Mouse (Mus musculus): ENCODE measurements at regions not wholly inside any gene's neighbourhood (a gene's known extent, or its start where the extent isn't known, plus 50 kb on each side); places are given as distances from the start of the nearest gene placed in this dataset.

- 76% methylated on average over 4 of the region's 4 CpGs for WGBS
- H3K9me3 ChIP-seq (ENCODE audit: control insufficient read depth, low read length): no peaks in the 10 kb centered on the region
- H3K36me3 ChIP-seq (ENCODE audit: control insufficient read depth, insufficient read depth, low read length): no peaks in the 10 kb centered on the region
- H3K4me2 ChIP-seq (ENCODE audit: low read depth, low read length): no peak overlapping the region
- ATAC-seq (ENCODE audit: low read depth): no peak
- H3K27me3 ChIP-seq (ENCODE audit: control insufficient read depth, insufficient read depth, low read length): no peaks in the 10 kb centered on the region
- no peak overlapping the region for H3K4me3 ChIP-seq (ENCODE audit: low read depth, low read length)
- peaks cover 14% of the 10 kb centered on the region; the same call in 1 of the 2 replicates for H3K4me1 ChIP-seq (ENCODE audit: control insufficient read depth, insufficient read depth, low read length)
- no peak overlapping the region for H3K9ac ChIP-seq (replicated peaks; ENCODE audit: low read depth, low read length)
- H3K27ac ChIP-seq (ENCODE audit: low read depth, low read length): no peak overlapping the region
Measured at GRCm38 (mm10) chr1:193451471-193452135, 81.5 kb upstream of the Camk1g start.

GRCm38 (mm10) chr1:193450814-193451213, 80.7 kb upstream of the Camk1g start:
- peaks cover 14% of the 10 kb centered on the region; the same call in 1 of the 2 replicates for H3K4me1 ChIP-seq (ENCODE audit: control insufficient read depth, insufficient read depth, low read length)
- H3K4me2 ChIP-seq (ENCODE audit: low read depth, low read length): no peak overlapping the region
- H3K36me3 ChIP-seq (ENCODE audit: control insufficient read depth, insufficient read depth, low read length): no peaks in the 10 kb centered on the region
- no peak for ATAC-seq (ENCODE audit: low read depth)
- no peaks in the 10 kb centered on the region for H3K27me3 ChIP-seq (ENCODE audit: control insufficient read depth, insufficient read depth, low read length)
- H3K9me3 ChIP-seq (ENCODE audit: control insufficient read depth, low read length): no peaks in the 10 kb centered on the region
- no peak overlapping the region for H3K4me3 ChIP-seq (ENCODE audit: low read depth, low read length)
- 41% methylated on average over 3 of the region's 3 CpGs for WGBS
- H3K27ac ChIP-seq (ENCODE audit: low read depth, low read length): 0 out of 2 replicates have a peak overlapping the region, but pooled peaks have one; percentile 52
- no peak overlapping the region for H3K9ac ChIP-seq (replicated peaks; ENCODE audit: low read depth, low read length)

DNA sequence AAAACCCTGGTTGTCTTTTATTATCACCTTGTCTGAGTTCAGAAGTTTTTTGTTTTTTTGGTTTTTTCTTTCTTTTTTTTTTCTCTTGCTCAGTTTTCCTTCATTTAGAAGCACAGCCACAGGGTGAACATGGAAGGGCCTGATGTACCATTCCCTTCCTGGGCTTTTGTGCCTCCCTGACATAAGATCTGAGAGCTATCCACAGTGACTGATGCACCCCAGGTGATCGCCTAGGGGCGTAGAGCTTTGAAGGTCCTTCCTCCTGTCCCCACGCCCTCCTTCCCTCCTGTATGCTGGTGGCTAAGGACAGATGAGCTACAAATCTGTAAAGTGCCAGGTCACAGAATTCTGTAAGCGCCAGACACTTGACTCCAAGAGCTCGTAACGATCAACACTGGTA, 80.1 kb upstream of the Camk1g start:
- peaks cover 14% of the 10 kb centered on the region; the same call in 1 of the 2 replicates for H3K4me1 ChIP-seq (ENCODE audit: control insufficient read depth, insufficient read depth, low read length)
- no peaks in the 10 kb centered on the region for H3K27me3 ChIP-seq (ENCODE audit: control insufficient read depth, insufficient read depth, low read length)
- H3K4me2 ChIP-seq (ENCODE audit: low read depth, low read length): no peak overlapping the region
- no peak overlapping the region for H3K4me3 ChIP-seq (ENCODE audit: low read depth, low read length)
- no peaks in the 10 kb centered on the region for H3K36me3 ChIP-seq (ENCODE audit: control insufficient read depth, insufficient read depth, low read length)
- peak overlapping the region; percentile 78 for H3K27ac ChIP-seq (ENCODE audit: low read depth, low read length)
- peak overlapping the region; percentile 22; the same call in 1 of the 2 replicates for H3K9ac ChIP-seq (replicated peaks; ENCODE audit: low read depth, low read length)
- H3K9me3 ChIP-seq (ENCODE audit: control insufficient read depth, low read length): no peaks in the 10 kb centered on the region
- ATAC-seq (ENCODE audit: low read depth): no peak
- WGBS: 39% methylated on average over 6 of the region's 6 CpGs

DNA sequence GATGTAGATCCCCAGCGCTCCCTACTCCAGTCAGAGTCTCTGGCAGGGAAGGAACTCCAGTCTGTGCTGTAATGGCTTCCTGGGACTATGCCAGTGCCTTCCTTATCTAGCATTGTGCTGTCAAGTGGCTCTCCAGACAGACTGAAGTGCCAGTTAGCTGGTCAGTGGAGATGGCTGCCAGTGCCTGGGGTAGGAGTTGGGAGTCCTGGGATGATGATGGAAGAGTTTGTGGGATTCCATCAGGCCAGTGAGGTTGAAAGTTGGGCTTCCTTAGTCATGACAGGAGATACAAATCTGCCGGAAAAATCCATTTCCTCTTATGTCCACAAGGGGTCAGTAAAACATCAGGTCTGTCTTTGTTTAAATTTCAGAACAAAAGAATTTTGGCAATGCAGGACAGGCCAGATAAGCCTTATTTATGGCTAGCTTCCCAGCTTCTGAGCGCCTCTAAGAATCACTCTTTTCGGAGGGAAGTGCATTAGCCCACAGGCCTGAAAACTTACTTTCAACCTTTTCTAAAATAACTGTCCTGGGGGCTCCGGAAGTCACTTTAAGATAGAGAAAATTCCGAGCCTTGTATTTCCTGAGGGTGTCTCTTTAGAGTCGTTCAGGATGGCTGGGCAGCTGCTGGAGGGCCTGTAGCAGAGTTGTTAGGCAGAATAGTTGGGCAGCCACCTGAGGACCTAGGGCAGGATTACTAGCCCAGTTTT, 79.5 kb upstream of the Camk1g start:
- Histone ChIP-seq H3K27me3 (ENCODE audit: control insufficient read depth, insufficient read depth, low read length) (no peaks in the 10 kb centered on the region), H3K4me3 (ENCODE audit: low read depth, low read length) (no peak overlapping the region), H3K9me3 (ENCODE audit: control insufficient read depth, low read length) (no peaks in the 10 kb centered on the region), H3K9ac (replicated peaks; ENCODE audit: low read depth, low read length) (0 out of 2 replicates have a peak overlapping the region, but pooled peaks have one; percentile 28), H3K27ac (ENCODE audit: low read depth, low read length) (peak overlapping the region; percentile 78), H3K4me2 (ENCODE audit: low read depth, low read length) (no peak overlapping the region), H3K36me3 (ENCODE audit: control insufficient read depth, insufficient read depth, low read length) (no peaks in the 10 kb centered on the region), H3K4me1 (ENCODE audit: control insufficient read depth, insufficient read depth, low read length) (peaks cover 14% of the 10 kb centered on the region; the same call in 1 of the 2 replicates)
- 15% methylated on average over 7 of the region's 7 CpGs for WGBS
- ATAC-seq (ENCODE audit: low read depth): peak; percentile 75; the same call in 1 of the 2 replicates

- H3K4me2 ChIP-seq (ENCODE audit: low read depth, low read length): no peak overlapping the region
- H3K27ac ChIP-seq (ENCODE audit: low read depth, low read length): no peak overlapping the region; the same call in 1 of the 2 replicates
- no peaks in the 10 kb centered on the region for H3K9me3 ChIP-seq (ENCODE audit: control insufficient read depth, low read length)
- H3K4me1 ChIP-seq (ENCODE audit: control insufficient read depth, insufficient read depth, low read length): peaks cover 14% of the 10 kb centered on the region; the same call in 1 of the 2 replicates
- no peak overlapping the region for H3K4me3 ChIP-seq (ENCODE audit: low read depth, low read length)
- no peak overlapping the region for H3K9ac ChIP-seq (replicated peaks; ENCODE audit: low read depth, low read length)
- H3K36me3 ChIP-seq (ENCODE audit: control insufficient read depth, insufficient read depth, low read length): no peaks in the 10 kb centered on the region
- WGBS: 63% methylated on average over 3 of the region's 3 CpGs
- ATAC-seq (ENCODE audit: low read depth): 0 out of 2 replicates have a peak, but pooled peaks have one; percentile 7
- H3K27me3 ChIP-seq (ENCODE audit: control insufficient read depth, insufficient read depth, low read length): no peaks in the 10 kb centered on the region
Measured at GRCm38 (mm10) chr1:193448793-193449393, 78.8 kb upstream of the Camk1g start.

DNA sequence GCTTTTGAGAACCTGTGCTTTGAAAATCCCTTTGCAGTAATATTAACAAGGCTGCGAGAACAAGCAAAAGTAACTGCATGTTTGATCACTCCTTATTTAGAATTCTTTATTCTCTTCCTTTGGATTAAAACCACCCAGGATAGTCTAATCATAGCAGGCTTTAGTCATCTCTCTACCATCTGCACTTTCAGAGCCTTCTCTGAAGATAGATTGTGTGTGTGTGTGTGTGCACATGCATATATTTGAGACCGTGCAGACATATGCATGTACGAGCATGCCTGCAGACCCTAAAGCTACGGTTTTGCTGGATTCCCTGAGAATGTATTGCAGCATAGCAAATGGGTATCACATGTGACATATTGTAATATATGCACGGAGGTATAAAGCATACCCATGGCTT, 77.5 kb upstream of the Camk1g start:
- H3K4me2 ChIP-seq (ENCODE audit: low read depth, low read length): no peak overlapping the region
- no peak for ATAC-seq (ENCODE audit: low read depth)
- no peaks in the 10 kb centered on the region for H3K27me3 ChIP-seq (ENCODE audit: control insufficient read depth, insufficient read depth, low read length)
- peaks cover 14% of the 10 kb centered on the region; the same call in 1 of the 2 replicates for H3K4me1 ChIP-seq (ENCODE audit: control insufficient read depth, insufficient read depth, low read length)
- H3K9me3 ChIP-seq (ENCODE audit: control insufficient read depth, low read length): no peaks in the 10 kb centered on the region
- no peak overlapping the region for H3K9ac ChIP-seq (replicated peaks; ENCODE audit: low read depth, low read length)
- 83% methylated on average over 5 of the region's 5 CpGs for WGBS
- H3K36me3 ChIP-seq (ENCODE audit: control insufficient read depth, insufficient read depth, low read length): no peaks in the 10 kb centered on the region
- H3K4me3 ChIP-seq (ENCODE audit: low read depth, low read length): no peak overlapping the region
- no peak overlapping the region for H3K27ac ChIP-seq (ENCODE audit: low read depth, low read length)

DNA sequence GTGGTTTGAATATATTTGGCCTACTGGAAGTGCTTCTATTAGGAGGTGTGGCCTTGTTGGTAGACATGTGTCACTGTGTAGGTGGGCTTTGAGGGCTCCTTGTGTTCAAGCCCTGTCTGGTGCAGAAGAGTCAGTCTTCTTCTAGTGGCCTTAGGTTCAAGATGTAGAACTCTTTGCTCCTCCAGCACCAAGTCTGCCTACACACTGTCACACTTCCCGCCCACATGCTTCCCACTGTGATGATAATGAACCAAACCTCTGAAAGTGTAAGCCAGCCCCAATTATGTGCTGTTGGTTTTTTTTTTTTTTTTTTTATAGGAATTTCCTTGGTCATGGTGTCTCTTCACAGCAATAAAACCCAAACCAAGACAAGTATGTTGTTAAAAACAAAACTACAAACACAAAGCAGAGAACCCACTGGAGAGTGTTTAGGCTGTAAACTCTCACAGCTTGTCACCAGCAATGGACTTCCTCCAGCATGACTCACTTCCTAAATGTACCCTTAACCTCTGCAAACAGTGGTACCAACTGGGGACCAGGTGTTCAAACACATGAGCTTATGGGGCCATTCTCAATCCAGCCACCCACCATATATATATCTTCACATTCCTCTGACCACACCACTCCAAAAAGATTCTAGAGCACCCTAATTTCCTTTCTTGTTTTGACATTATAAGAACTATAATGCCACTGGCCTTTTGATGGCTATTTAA, 74.0 kb upstream of the Camk1g start:
- Histone ChIP-seq H3K4me3 (ENCODE audit: low read depth, low read length) (no peak overlapping the region), H3K36me3 (ENCODE audit: control insufficient read depth, insufficient read depth, low read length) (no peaks in the 10 kb centered on the region), H3K9ac (replicated peaks; ENCODE audit: low read depth, low read length) (no peak overlapping the region), H3K9me3 (ENCODE audit: control insufficient read depth, low read length) (no peaks in the 10 kb centered on the region), H3K4me1 (ENCODE audit: control insufficient read depth, insufficient read depth, low read length) (no peaks in the 10 kb centered on the region), H3K4me2 (ENCODE audit: low read depth, low read length) (no peak overlapping the region), H3K27me3 (ENCODE audit: control insufficient read depth, insufficient read depth, low read length) (no peaks in the 10 kb centered on the region), H3K27ac (ENCODE audit: low read depth, low read length) (no peak overlapping the region)
- no peak for ATAC-seq (ENCODE audit: low read depth)
- WGBS: 74% methylated on average over 1 of the region's 1 CpGs

DNA sequence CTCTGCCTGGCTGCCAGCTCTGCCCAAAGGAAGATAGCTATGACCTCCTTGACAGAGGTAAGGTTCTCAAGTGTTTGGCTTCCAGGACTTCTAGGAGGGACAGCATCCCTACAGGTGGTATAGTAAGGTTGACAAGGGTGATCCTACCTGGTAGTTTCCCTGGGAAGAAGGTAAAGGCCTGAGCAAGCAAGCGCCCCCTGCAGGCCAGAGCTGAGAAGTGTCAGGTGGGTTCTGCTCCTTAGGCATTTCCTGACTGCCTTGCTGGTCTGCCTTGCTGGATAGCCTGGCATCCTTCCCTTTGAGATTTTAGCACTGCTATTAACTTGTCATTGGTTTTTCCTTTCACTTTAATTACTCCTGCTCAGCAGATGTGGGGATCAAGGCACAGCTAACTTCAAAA, 70.4 kb upstream of the Camk1g start:
- ATAC-seq (ENCODE audit: low read depth): no peak
- Histone ChIP-seq H3K36me3 (ENCODE audit: control insufficient read depth, insufficient read depth, low read length) (no peaks in the 10 kb centered on the region), H3K9ac (replicated peaks; ENCODE audit: low read depth, low read length) (no peak overlapping the region), H3K9me3 (ENCODE audit: control insufficient read depth, low read length) (no peaks in the 10 kb centered on the region), H3K4me3 (ENCODE audit: low read depth, low read length) (no peak overlapping the region), H3K4me2 (ENCODE audit: low read depth, low read length) (no peak overlapping the region), H3K27ac (ENCODE audit: low read depth, low read length) (no peak overlapping the region), H3K4me1 (ENCODE audit: control insufficient read depth, insufficient read depth, low read length) (no peaks in the 10 kb centered on the region), H3K27me3 (ENCODE audit: control insufficient read depth, insufficient read depth, low read length) (no peaks in the 10 kb centered on the region)
- 0% methylated on average over 1 of the region's 1 CpGs for WGBS
